In genomic region chr11:107469523-107470371, GRCm38 (mm10) we compare ENCODE assay signal across 8 mouse cellular contexts. TPM values are rescaled to one million over a fixed set of nuclear protein-coding genes. Genes with fewer than 3 reads are reported as not detected.
DNase-seq lines count a peak whose midpoint lies in the region; ATAC-seq and TF ChIP-seq lines count a peak whose summit lies in the region.

No protein-coding gene starts in this region.

- H3K27me3 ChIP-seq in C2C12 (ENCODE audit: control insufficient read depth, insufficient read depth, insufficient read length) = no peaks in the 10 kb centered on the region
- no peaks in the 10 kb centered on the region for H3K27me3 ChIP-seq in forebrain, embryonic 12.5 days
- H3K27me3 ChIP-seq in heart, embryonic 16.5 days (ENCODE audit: control insufficient read depth, insufficient read depth, low read length) = no peaks in the 10 kb centered on the region
- no peaks in the 10 kb centered on the region for H3K27me3 ChIP-seq in liver, embryonic 15.5 days
- H3K27me3 ChIP-seq in neural tube, embryonic 12.5 days (replicated peaks) = no peaks in the 10 kb centered on the region

- peak overlapping the region; percentile 94 for H3K9ac ChIP-seq in forebrain, embryonic 12.5 days
- peak overlapping the region; percentile 92 for H3K9ac ChIP-seq in heart, embryonic 16.5 days (ENCODE audit: low read length)
- H3K9ac ChIP-seq in liver, embryonic 15.5 days = peak overlapping the region; percentile 89
- H3K9ac ChIP-seq in neural tube, embryonic 12.5 days = peak overlapping the region; percentile 74

- H3K9me3 ChIP-seq in forebrain, embryonic 12.5 days = no peaks in the 10 kb centered on the region
- H3K9me3 ChIP-seq in heart, embryonic 16.5 days (replicated peaks; ENCODE audit: control insufficient read depth, low read length) = no peaks in the 10 kb centered on the region
- no peaks in the 10 kb centered on the region for H3K9me3 ChIP-seq in liver, embryonic 15.5 days (replicated peaks)
- H3K9me3 ChIP-seq in neural tube, embryonic 12.5 days = no peaks in the 10 kb centered on the region

- peak; percentile 74 for DNase-seq in brain, embryonic 14.5 days (ENCODE audit: low read depth)
- peak; percentile 61 to 81 for DNase-seq in kidney, postnatal 36 days
- DNase-seq in telencephalon, adult 2 months (ENCODE audit: low read depth, low spot score) = peak; percentile 9

- H3K79me3 ChIP-seq in C2C12 (ENCODE audit: low read depth) = no peaks in the 10 kb centered on the region

- H3K4me2 ChIP-seq in forebrain, embryonic 12.5 days = peak overlapping the region; percentile 78
- H3K4me2 ChIP-seq in heart, embryonic 16.5 days (ENCODE audit: low read depth, low read length) = peak overlapping the region; percentile 70
- peak overlapping the region; percentile 96 for H3K4me2 ChIP-seq in liver, embryonic 15.5 days
- H3K4me2 ChIP-seq in neural tube, embryonic 12.5 days (replicated peaks) = peak overlapping the region; percentile 80

- no peaks in the 10 kb centered on the region for H3K79me2 ChIP-seq in C2C12 (ENCODE audit: control insufficient read depth, insufficient read depth)

- peak; percentile 35; the same call in 1 of the 2 replicates for TF ChIP-seq POLR2A in brain, embryonic 14.5 days (IDR thresholded peaks at IDR 0.05; ENCODE audit: borderline replicate concordance, extremely low read depth, insufficient read depth, insufficient read length, poor library complexity, severe bottlenecking)

- peak overlapping the region; percentile 79 for H3ac ChIP-seq in C2C12 (ENCODE audit: control insufficient read depth, insufficient read length, low read depth)

- WGBS in forebrain, embryonic 12.5 days = 0% methylated on average over 58 of the region's 59 CpGs
- under 1% methylated on average over 59 of the region's 59 CpGs for WGBS in heart, embryonic 16.5 days
- WGBS in liver, embryonic 15.5 days (ENCODE audit: insufficient replicate concordance) = under 1% methylated on average over 59 of the region's 59 CpGs
- WGBS in neural tube, embryonic 12.5 days = under 1% methylated on average over 58 of the region's 59 CpGs

- no peak for TF ChIP-seq CTCF in C2C12 (IDR thresholded peaks at IDR 0.05; ENCODE audit: control insufficient read depth, insufficient read depth, insufficient read length)
- TF ChIP-seq CTCF in brain, embryonic 14.5 days (IDR thresholded peaks at IDR 0.05; ENCODE audit: borderline replicate concordance, extremely low read depth, insufficient read depth, insufficient read length) = no peak

- peaks cover 28% of the 10 kb centered on the region for H3K4me1 ChIP-seq in forebrain, embryonic 12.5 days
- H3K4me1 ChIP-seq in heart, embryonic 16.5 days (ENCODE audit: control insufficient read depth, insufficient read depth, low read length) = peaks cover 18% of the 10 kb centered on the region
- H3K4me1 ChIP-seq in liver, embryonic 15.5 days (replicated peaks) = peaks cover 65% of the 10 kb centered on the region
- H3K4me1 ChIP-seq in neural tube, embryonic 12.5 days = peaks cover 17% of the 10 kb centered on the region

- no peaks in the 10 kb centered on the region for H3K36me3 ChIP-seq in C2C12 (ENCODE audit: control insufficient read depth, insufficient read depth)
- H3K36me3 ChIP-seq in forebrain, embryonic 12.5 days (replicated peaks) = no peaks in the 10 kb centered on the region
- no peaks in the 10 kb centered on the region for H3K36me3 ChIP-seq in heart, embryonic 16.5 days (ENCODE audit: control insufficient read depth, insufficient read depth)
- no peaks in the 10 kb centered on the region for H3K36me3 ChIP-seq in liver, embryonic 15.5 days (replicated peaks)
- H3K36me3 ChIP-seq in neural tube, embryonic 12.5 days = no peaks in the 10 kb centered on the region

- peak; percentile 61 for ATAC-seq in forebrain, embryonic 12.5 days (ENCODE audit: low FRiP score)
- ATAC-seq in heart, embryonic 16.5 days (replicated peaks; ENCODE audit: extremely low read depth, insufficient read depth, low FRiP score) = peak; percentile 53
- peak; percentile 62 for ATAC-seq in liver, embryonic 15.5 days (ENCODE audit: insufficient read depth)
- peak; percentile 68 for ATAC-seq in neural tube, embryonic 12.5 days (ENCODE audit: low FRiP score, low read depth)

- H3K27ac ChIP-seq in forebrain, embryonic 12.5 days = peak overlapping the region; percentile 94
- peak overlapping the region; percentile 95 for H3K27ac ChIP-seq in heart, embryonic 16.5 days (ENCODE audit: low read length)
- peak overlapping the region; percentile 96 for H3K27ac ChIP-seq in liver, embryonic 15.5 days (replicated peaks)
- peak overlapping the region; percentile 86 for H3K27ac ChIP-seq in neural tube, embryonic 12.5 days

- H3K4me3 ChIP-seq in C2C12 (ENCODE audit: insufficient read depth, poor library complexity, severe bottlenecking) = peak overlapping the region; percentile 37
- peak overlapping the region; percentile 84 for H3K4me3 ChIP-seq in forebrain, embryonic 12.5 days (replicated peaks)
- peak overlapping the region; percentile 72 for H3K4me3 ChIP-seq in heart, embryonic 16.5 days (ENCODE audit: low read length)
- peak overlapping the region; percentile 89 for H3K4me3 ChIP-seq in liver, embryonic 15.5 days (replicated peaks)
- H3K4me3 ChIP-seq in neural tube, embryonic 12.5 days = peak overlapping the region; percentile 87

TF ChIP-seq in C2C12, 6 proteins besides CTCF, POLR2A, EP300 and RAD21:
- TF ChIP-seq MYOD1 (IDR thresholded peaks at IDR 0.05; ENCODE audit: control insufficient read depth, insufficient read length, low read depth) (no peak), USF1 (IDR thresholded peaks at IDR 0.05; ENCODE audit: low read depth) (no peak), CEBPB (IDR thresholded peaks at IDR 0.05; ENCODE audit: low read depth) (no peak)

RNA-seq across cellular contexts. Expression of gene Pitpnc1, which starts 0.8 kb away (rescaled TPM):
- 0.25 TPM for polyA plus RNA-seq in C2C12 (2012; fragmentation: generic; extraction: Trizol)
- 23.9 and 30.2 TPM in 2 replicates for polyA plus RNA-seq in brain, embryonic 14.5 days (2012; rRNA removed)
- 34.7 and 38.2 TPM in 2 replicates for polyA plus RNA-seq in forebrain, embryonic 12.5 days (2016; fragmentation: Nextera tagmentation; extraction: Ambion mirVana)
- 19.1 and 20.8 TPM in 2 replicates for polyA plus RNA-seq in heart, embryonic 16.5 days (2015; fragmentation: Nextera tagmentation; extraction: Ambion mirVana)
- polyA plus RNA-seq in liver, embryonic 15.5 days (2015; fragmentation: Nextera tagmentation; extraction: Ambion mirVana) = 7.0 and 7.3 TPM in 2 replicates
- polyA plus RNA-seq in neural tube, embryonic 12.5 days (2016; fragmentation: Nextera tagmentation; extraction: Ambion mirVana) = 32.5 and 33.2 TPM in 2 replicates

RNA-seq across cellular contexts. Expression of gene Psmd12, which starts 9.5 kb away (rescaled TPM):
- 77.0 TPM for polyA plus RNA-seq in C2C12 (2012; fragmentation: generic; extraction: Trizol)
- 57.9 and 63.5 TPM in 2 replicates for polyA plus RNA-seq in brain, embryonic 14.5 days (2012; rRNA removed)
- polyA plus RNA-seq in forebrain, embryonic 12.5 days (2016; fragmentation: Nextera tagmentation; extraction: Ambion mirVana) = 188 and 196 TPM in 2 replicates
- polyA plus RNA-seq in heart, embryonic 16.5 days (2015; fragmentation: Nextera tagmentation; extraction: Ambion mirVana) = 138 and 151 TPM in 2 replicates
- polyA plus RNA-seq in liver, embryonic 15.5 days (2015; fragmentation: Nextera tagmentation; extraction: Ambion mirVana) = 78.6 and 88.4 TPM in 2 replicates
- 178 and 186 TPM in 2 replicates for polyA plus RNA-seq in neural tube, embryonic 12.5 days (2016; fragmentation: Nextera tagmentation; extraction: Ambion mirVana)

Comparison
In these comparisons a context has a peak if more than half of its experiments do, and no peak if none do; other contexts are left out.
1. Peak in every context shown above with its lines: DNase-seq, ATAC-seq, H3K4me3 ChIP-seq and H3K27ac ChIP-seq.
2. H3K4me3 ChIP-seq: peak in every context shown above with its lines; median percentile 89 in liver, embryonic 15.5 days; 87 in neural tube, embryonic 12.5 days; 84 in forebrain, embryonic 12.5 days; 72 in heart, embryonic 16.5 days; 37 in C2C12.
3. DNase-seq: peak in every context shown above with its lines; median percentile 74 in brain, embryonic 14.5 days; 71 in kidney, postnatal 36 days; 9 in telencephalon, adult 2 months.